Mouse (Mus musculus): Measurements from ENCODE around the gene Oaz2.
"Not testable (repeated sequence)": the region's sequence is repeated elsewhere in the genome, so short reads cannot be mapped to it uniquely, and the experiment has no call there.

Gene Oaz2

DNA sequence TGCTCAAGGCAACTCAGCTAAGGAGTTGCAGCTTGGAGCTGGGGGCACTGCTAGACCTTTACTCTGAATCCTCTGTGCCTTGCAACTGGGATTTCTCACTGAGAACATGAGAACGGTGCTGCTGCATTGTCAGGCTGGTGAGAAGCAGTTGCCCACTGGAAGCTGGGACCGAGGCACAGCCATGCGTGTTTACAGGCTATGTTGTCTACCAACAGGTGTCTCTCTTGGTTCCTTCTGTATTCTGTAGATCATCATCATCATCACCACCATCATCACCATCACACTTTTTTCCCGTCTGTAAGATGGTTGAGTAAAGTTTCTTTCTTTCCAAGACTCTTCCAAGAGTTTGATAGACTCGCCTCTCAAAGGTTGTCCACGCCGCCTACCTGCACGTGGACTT lies at the start of gene Oaz2:
Gene Oaz2, plus strand, starts transcription at position 301 of the 400 bp plus-strand sequence.
- DNase-seq: no peak

DNA sequence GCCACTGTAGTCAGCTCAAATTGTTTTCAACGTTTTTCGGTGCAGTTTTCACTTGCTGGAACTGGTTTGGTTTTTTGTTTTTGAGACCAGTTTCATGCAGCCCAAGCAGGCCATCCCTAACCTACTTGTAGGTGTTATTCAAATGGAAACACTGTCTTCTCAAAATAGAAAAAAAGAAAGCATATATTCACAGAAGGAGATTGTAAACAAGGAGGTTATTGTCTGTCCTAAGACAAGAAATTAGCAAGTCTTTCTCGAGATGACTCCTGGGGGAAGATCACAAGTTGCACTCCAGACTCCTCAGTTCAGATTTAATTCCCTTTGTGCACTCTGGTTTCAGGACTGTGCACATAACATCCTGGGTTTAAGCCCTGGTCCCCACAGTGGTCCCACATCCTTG lies 48.5 kb upstream of the Oaz2 start:
- no peak for DNase-seq

DNA sequence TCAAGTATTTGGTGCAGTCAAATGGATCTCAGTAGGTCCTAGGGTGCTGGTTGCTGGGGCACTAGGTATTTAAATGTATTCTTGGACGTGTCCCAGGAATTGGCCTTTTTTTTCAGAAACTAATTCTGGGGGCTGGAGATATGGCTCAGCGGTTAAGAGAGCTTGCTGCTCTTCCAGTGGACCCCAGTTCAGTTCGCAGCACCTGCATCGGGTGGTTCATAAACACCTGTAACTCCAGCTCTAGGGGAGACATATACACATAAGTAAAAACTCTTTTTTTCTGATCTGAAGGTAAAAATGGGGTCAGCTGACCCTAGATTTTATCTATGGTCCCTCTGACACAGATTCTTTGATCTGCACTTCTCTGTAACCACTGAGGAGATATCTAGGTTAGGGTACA lies 46.6 kb upstream of the Oaz2 start:
- DNase-seq: no peak

GRCm38 (mm10) chr9:65621666-65622065 lies 46.1 kb upstream of the Oaz2 start:
- no peak for DNase-seq

DNA sequence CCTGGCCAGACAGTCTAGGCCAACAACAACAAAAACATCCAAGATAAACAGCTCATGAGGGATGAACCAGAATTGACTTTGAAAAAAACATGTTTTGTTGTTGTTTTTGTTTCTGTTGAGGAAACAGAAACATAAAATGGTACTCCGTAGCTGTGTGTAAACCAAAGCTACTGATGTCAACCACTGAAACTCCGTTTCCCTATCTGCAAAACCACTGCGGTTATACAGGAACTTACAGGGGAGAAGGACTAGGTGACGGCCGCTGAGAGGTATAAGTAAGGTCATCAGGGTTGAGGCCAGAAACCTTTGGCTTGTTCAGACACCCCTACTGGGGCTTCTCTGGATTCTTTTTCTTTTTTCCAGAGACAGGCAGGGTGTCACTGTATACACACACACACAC lies 45.0 kb upstream of the Oaz2 start:
- DNase-seq: no peak

DNA sequence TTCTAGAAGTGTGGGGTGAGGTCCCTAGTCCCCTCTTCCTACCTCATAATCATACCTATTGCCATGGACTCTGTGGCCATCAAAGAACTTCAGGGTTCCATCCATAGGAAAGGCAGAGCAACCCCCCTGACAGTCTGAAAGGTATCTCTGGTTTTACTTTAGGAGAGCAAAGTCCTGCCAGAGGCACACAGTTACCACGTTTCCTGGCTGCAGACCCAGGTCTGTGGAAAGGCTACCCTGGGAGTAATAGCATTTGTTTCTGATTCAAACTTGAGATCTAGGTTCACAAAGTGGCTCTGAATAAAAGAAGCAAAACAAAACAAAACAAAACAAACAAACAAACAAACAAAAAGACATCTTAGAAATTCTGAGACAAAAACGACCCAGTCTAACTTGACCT lies 43.5 kb upstream of the Oaz2 start:
- DNase-seq: no peak

DNA sequence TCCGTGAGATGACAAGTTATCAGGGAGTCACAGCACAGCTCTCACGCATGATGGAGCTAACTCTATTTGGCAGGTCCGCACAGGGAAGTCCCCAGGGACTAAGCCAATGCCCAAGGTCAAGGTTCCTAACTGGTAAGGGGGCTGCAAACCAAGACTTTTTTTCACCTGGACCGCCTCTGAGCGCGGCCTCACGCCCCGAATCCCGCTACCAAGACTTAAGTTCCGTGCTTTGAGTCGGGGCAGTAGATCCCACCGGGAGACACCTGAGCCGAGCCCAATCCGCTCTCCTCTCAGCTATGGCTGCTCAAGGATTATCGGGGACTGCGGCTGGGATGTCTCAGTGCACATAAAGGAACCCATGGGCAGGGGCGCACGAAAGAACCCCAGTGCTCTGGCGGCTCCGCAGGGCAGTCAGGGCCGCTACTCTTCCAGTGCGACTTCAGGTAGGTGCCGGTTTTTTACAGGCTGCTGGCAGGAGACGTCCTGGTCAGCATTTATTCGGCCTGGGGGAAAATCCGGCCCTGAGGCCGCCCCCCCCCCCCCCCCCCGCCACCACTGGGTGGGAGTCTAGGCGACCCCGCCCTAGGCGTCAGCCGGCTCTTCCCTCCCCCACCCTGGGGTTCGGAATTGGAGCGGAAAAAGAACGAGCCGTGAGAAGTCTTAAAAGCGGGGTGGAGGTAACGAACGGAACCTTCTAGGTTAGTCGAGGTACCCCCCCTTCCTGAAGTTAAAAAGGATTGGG lies 38.6 kb upstream of the Oaz2 start, which contains the start of gene Rbpms2:
Gene Rbpms2, plus strand, starts transcription at position 624 of the 742 bp plus-strand sequence.
- no peak for DNase-seq

- no peak for DNase-seq
Observed at GRCm38 (mm10) chr9:65629767-65630630, 37.8 kb upstream of the Oaz2 start.

GRCm38 (mm10) chr9:65630631-65631353 lies 37.0 kb upstream of the Oaz2 start:
- no peak for DNase-seq

- no peak for DNase-seq
Observed at GRCm38 (mm10) chr9:65631354-65632021, 36.3 kb upstream of the Oaz2 start.

DNA sequence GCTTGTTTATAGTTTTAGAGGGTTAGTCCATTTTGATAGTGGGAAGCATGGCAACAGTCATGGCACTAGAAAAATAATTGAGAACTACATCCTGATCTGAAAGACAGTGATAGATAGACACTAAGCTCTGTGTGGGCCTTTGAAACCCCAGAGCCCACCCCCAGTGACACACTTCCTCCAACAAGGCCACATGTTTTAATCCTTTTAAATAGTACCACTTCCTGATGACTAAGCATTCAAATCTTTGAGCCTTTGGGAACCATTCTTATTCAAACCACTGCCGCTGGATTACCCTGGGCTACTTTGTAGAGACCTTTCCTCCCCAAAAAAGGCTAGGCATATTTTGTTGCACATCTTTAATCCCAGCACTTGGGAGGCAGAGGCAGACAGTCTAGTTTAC lies 32.0 kb upstream of the Oaz2 start:
- DNase-seq: no peak

DNA sequence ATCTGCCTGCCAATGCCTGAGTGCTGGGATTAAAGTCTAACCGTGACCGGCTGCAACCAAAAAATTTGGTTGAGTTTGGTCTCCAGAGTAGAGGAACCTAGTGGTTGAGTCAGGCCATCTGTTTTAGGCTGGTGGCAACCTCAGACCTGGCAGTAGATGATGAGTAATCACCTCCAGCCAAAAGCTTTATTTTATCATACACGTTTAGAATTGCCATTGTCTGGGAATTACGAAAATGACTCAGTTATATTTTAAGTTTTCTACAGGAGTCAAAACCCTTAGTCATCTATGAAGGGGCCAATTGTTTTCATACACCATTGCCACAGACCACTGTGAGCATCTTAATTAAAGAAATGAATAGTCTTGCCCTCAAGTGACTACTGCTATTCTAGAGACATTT lies 30.9 kb upstream of the Oaz2 start:
- DNase-seq: no peak

DNA sequence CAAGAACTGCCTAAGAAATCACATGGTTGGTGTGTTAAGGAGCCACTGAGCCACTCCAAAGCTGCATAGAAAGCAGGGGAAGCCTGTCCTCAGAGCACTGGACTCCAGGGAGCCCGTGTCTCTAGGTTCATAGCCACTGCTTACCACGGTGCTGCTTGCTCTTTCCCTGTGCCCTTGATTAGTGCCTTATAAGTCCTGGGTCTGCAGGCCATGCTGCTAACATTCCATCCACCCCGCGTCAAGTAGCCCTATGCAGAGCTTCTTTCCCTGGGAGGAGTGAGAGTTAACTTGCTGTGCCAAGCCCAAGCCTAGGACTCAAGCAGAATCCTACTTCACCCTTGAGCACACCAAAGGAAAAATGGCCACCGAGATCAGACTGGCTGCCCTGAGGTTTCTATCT lies 28.7 kb upstream of the Oaz2 start:
- no peak for DNase-seq

GRCm38 (mm10) chr9:65640838-65641410 lies 26.9 kb upstream of the Oaz2 start:
- no peak for DNase-seq

- DNase-seq: no peak
Observed at GRCm38 (mm10) chr9:65641446-65642052, 26.3 kb upstream of the Oaz2 start.

DNA sequence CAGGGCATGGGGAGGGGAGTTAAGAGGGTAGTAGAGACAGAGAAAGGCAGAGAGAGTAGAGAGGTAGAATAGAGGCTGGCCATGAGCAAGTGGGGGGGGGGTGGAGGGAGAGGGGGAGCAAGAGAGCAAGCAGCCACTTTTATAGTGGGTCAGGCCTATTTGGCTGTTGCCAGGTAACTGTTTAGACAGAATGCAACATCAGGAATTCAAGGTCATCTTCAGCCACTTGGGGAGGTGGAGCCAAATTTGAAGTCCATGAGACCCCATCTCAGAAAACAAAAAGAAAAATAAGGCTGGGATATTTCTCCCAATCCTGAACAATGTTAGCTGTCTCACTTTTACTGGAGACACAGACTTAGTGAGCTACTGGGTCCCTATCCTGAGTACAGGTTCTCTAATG lies 25.3 kb upstream of the Oaz2 start:
- DNase-seq: no peak

- DNase-seq: no peak
Observed at GRCm38 (mm10) chr9:65644960-65645359, 22.8 kb upstream of the Oaz2 start.

DNA sequence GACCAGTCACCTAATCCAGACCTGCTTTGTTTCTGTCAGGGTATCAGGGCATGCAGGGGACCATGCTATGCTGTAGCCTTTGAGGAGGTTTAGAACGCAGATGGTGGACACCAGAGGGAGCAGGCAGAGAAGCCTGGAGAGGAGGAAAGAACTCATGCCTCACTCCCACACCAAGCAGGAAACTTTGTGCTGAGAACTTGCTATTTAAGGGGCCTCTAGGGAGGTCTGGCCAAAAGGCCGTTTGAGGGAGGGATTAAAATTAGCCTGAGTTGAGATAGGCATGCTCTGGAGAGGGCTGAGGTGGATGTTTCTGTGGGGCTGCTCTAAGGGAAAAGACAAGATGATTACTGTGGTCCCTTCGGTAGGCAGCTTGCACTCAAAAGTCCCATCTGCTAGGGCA lies 21.8 kb upstream of the Oaz2 start:
- DNase-seq: no peak

GRCm38 (mm10) chr9:65646782-65647181 lies 21.0 kb upstream of the Oaz2 start:
- no peak for DNase-seq

DNA sequence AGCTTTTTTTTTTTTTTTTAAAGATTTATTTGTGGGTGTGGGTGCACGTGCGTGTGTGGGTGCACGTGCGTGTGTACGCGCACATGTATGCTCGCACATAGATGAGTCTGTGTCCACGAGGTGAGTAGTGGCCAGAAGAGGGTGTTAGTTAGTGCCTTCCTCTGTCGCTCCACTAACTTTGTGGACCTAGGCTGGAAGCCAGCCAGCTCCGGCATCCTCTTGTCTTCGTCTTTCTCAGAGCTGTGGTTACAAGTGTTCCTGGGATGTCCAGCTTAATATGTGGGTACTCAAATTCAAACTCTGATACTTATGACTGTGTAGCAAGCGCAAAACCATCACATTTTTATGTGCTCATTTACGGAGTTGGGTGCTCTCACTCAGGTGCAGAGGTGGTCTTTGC lies 19.1 kb upstream of the Oaz2 start:
- no peak for DNase-seq

GRCm38 (mm10) chr9:65649997-65650396 lies 17.8 kb upstream of the Oaz2 start:
- no peak for DNase-seq

GRCm38 (mm10) chr9:65651957-65652356 lies 15.8 kb upstream of the Oaz2 start:
- DNase-seq: not testable (repeated sequence)
